Comparison of ENCODE assay signal across 8 mouse cellular contexts in the genomic region with DNA sequence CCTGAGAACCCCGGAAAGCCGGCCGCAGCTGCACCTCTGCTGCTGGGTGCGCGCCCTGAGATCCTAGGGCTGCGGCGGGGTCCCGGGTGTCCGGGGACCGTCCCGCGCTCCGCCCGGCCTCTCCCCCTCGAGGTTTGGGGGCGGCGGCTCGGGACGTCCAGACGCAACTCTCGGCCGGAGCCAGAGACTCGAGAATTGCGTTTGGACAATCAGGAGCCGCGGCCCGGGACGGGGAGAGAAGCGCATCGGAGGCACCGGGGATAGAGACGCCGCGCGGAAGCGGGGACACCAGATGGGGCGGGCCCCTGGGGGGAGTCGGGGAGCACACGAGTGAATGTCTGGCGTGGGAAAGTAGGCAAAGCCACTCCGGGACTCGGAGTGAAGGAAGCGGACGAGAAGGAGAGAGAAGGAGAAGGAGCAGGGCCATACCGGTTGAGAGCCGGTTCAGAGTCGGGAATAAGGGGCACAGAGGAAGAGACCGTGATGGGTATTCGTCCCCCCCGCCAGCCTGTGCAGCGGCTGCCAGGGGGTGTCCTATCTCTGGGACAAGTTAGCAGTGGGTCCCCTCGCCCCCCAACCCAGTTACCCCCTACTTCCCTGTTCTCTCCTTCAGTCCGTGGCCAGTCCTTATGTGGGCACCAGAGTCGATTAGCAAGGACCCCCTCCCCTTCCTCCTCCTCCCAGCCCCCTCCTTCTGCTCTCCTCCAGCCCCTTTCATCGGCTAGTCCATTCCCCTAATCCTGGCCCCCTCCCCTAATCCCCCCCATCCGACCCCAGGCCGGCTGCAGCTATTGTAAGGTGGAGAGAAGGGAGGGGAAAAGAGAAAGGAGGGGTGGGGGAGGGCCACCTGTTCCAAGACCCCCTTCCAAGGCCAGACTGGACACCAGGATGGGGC. TPM values are rescaled to one million over a fixed set of nuclear protein-coding genes. Genes with fewer than 3 reads are reported as not detected.
A peak's percentile ranks its signal among the peaks of the same experiment; 100 is the strongest.
DNase-seq lines count a peak whose midpoint lies in the region; ATAC-seq lines count a peak whose summit lies in the region.

No protein-coding gene starts in this region.

- DNase-seq in kidney, adult 11 months, result no peak
- DNase-seq in forebrain, embryonic 11.5 days (ENCODE audit: low spot score), result peak; percentile 92
- no peak for DNase-seq in urinary bladder, postnatal 36 days (ENCODE audit: low spot score in 2 of 2)
- DNase-seq in gastrocnemius, postnatal 36 days, result no peak

- H3K9ac ChIP-seq in kidney, embryonic 15.5 days, result peak overlapping the region; percentile 91
- H3K9ac ChIP-seq in forebrain, embryonic 11.5 days (ENCODE audit: low read length), result peak overlapping the region; percentile 95
- peak overlapping the region; percentile 94 for H3K9ac ChIP-seq in limb, embryonic 13.5 days
- peak overlapping the region; percentile 91 for H3K9ac ChIP-seq in neural tube, embryonic 15.5 days (replicated peaks)

- peak overlapping the region; percentile 94 for H3K4me2 ChIP-seq in kidney, embryonic 15.5 days
- H3K4me2 ChIP-seq in forebrain, embryonic 11.5 days (ENCODE audit: low read depth, low read length, severe bottlenecking), result peak overlapping the region; percentile 86
- H3K4me2 ChIP-seq in limb, embryonic 13.5 days (replicated peaks), result peak overlapping the region; percentile 97
- H3K4me2 ChIP-seq in neural tube, embryonic 15.5 days, result peak overlapping the region; percentile 98

- WGBS in kidney, embryonic 15.5 days, result under 1% methylated on average over 55 of the region's 57 CpGs
- under 1% methylated on average over 54 of the region's 57 CpGs for WGBS in forebrain, embryonic 11.5 days
- under 1% methylated on average over 53 of the region's 57 CpGs for WGBS in limb, embryonic 13.5 days
- WGBS in neural tube, embryonic 15.5 days, result under 1% methylated on average over 56 of the region's 57 CpGs

- peaks cover 51% of the 10 kb centered on the region for H3K36me3 ChIP-seq in kidney, embryonic 15.5 days
- H3K36me3 ChIP-seq in forebrain, embryonic 11.5 days (ENCODE audit: control insufficient read depth, insufficient read depth, low read length), result peaks cover 31% of the 10 kb centered on the region
- peaks cover 53% of the 10 kb centered on the region for H3K36me3 ChIP-seq in limb, embryonic 13.5 days
- H3K36me3 ChIP-seq in neural tube, embryonic 15.5 days, result peaks cover 26% of the 10 kb centered on the region

- H3K4me1 ChIP-seq in kidney, embryonic 15.5 days, result peaks cover 56% of the 10 kb centered on the region
- H3K4me1 ChIP-seq in forebrain, embryonic 11.5 days (replicated peaks; ENCODE audit: control insufficient read depth, insufficient read depth, low read length), result peaks cover 36% of the 10 kb centered on the region
- peaks cover 56% of the 10 kb centered on the region for H3K4me1 ChIP-seq in limb, embryonic 13.5 days
- peaks cover 69% of the 10 kb centered on the region for H3K4me1 ChIP-seq in neural tube, embryonic 15.5 days

- no peaks in the 10 kb centered on the region; the same call in 1 of the 2 replicates for H3K9me3 ChIP-seq in kidney, embryonic 15.5 days (replicated peaks)
- H3K9me3 ChIP-seq in forebrain, embryonic 11.5 days (ENCODE audit: control insufficient read depth, low read length), result no peaks in the 10 kb centered on the region; the same call in 1 of the 2 replicates
- 0 out of 2 replicates have a peak, but pooled peaks cover 2% of the 10 kb centered on the region for H3K9me3 ChIP-seq in limb, embryonic 13.5 days
- no peaks in the 10 kb centered on the region for H3K9me3 ChIP-seq in neural tube, embryonic 15.5 days (replicated peaks)

- peak overlapping the region; percentile 90 for H3K4me3 ChIP-seq in kidney, embryonic 15.5 days (replicated peaks)
- H3K4me3 ChIP-seq in forebrain, embryonic 11.5 days (ENCODE audit: low read depth, low read length), result peak overlapping the region; percentile 92
- peak overlapping the region; percentile 81 for H3K4me3 ChIP-seq in limb, embryonic 13.5 days
- H3K4me3 ChIP-seq in neural tube, embryonic 15.5 days (replicated peaks), result peak overlapping the region; percentile 80

- H3K27me3 ChIP-seq in kidney, embryonic 15.5 days, result no peaks in the 10 kb centered on the region
- H3K27me3 ChIP-seq in forebrain, embryonic 11.5 days (ENCODE audit: control insufficient read depth, insufficient read depth, low read length), result no peaks in the 10 kb centered on the region
- H3K27me3 ChIP-seq in limb, embryonic 13.5 days, result no peaks in the 10 kb centered on the region
- no peaks in the 10 kb centered on the region for H3K27me3 ChIP-seq in neural tube, embryonic 15.5 days (replicated peaks)

- no peak for ATAC-seq in kidney, embryonic 15.5 days (replicated peaks; ENCODE audit: low FRiP score)
- peak; percentile 3 for ATAC-seq in activated CD4-positive, CD25-positive, alpha-beta regulatory T cell, adult 4 months
- ATAC-seq in forebrain, embryonic 11.5 days (replicated peaks; ENCODE audit: low FRiP score), result peak; percentile 52
- no peak for ATAC-seq in limb, embryonic 13.5 days (ENCODE audit: low FRiP score, low read depth)
- ATAC-seq in neural tube, embryonic 15.5 days (ENCODE audit: low FRiP score), result peak; percentile 12

- intact Hi-C loops in gastrocnemius, postnatal 36 days (cut with DNase I), result no loop called here

- peak overlapping the region; percentile 97 for H3K27ac ChIP-seq in kidney, embryonic 15.5 days
- peak overlapping the region; percentile 99 for H3K27ac ChIP-seq in forebrain, embryonic 11.5 days (ENCODE audit: low read depth, low read length)
- peak overlapping the region; percentile 94 for H3K27ac ChIP-seq in limb, embryonic 13.5 days
- peak overlapping the region; percentile 98 for H3K27ac ChIP-seq in neural tube, embryonic 15.5 days (replicated peaks)

RNA-seq across cellular contexts. Expression of a gene that starts 0.6 kb away (rescaled TPM):
- 20.3 and 21.7 TPM in 2 replicates for polyA plus RNA-seq in kidney, embryonic 15.5 days (2015; fragmentation: Nextera tagmentation; extraction: Ambion mirVana)
- polyA plus RNA-seq in activated CD4-positive, CD25-positive, alpha-beta regulatory T cell, adult 4 months (2017; shearing (Covaris generic)), result 1 to 10 TPM; 2.2 to 3.4 TPM
- polyA plus RNA-seq in forebrain, embryonic 11.5 days (2014; fragmentation: Nextera tagmentation; extraction: Ambion mirVana), result 7.5 and 8.3 TPM in 2 replicates
- 19.1 and 19.8 TPM in 2 replicates for polyA plus RNA-seq in limb, embryonic 13.5 days (2015; fragmentation: Nextera tagmentation; extraction: Ambion mirVana)
- polyA plus RNA-seq in neural tube, embryonic 15.5 days (2015; fragmentation: Nextera tagmentation; extraction: Ambion mirVana), result 21.9 and 24.4 TPM in 2 replicates
- 10 to 100 TPM; 11.7 to 12.4 TPM for total RNA-seq in gastrocnemius, postnatal 36 days (2021)

RNA-seq across cellular contexts. Expression of a gene that starts 2.8 kb away (rescaled TPM):
- polyA plus RNA-seq in kidney, embryonic 15.5 days (2015; fragmentation: Nextera tagmentation; extraction: Ambion mirVana), result 51.7 and 52.5 TPM in 2 replicates
- 10 to 100 TPM; 29.3 to 35.2 TPM for polyA plus RNA-seq in activated CD4-positive, CD25-positive, alpha-beta regulatory T cell, adult 4 months (2017; shearing (Covaris generic))
- 81.7 and 101 TPM in 2 replicates for polyA plus RNA-seq in forebrain, embryonic 11.5 days (2014; fragmentation: Nextera tagmentation; extraction: Ambion mirVana)
- 50.0 and 59.4 TPM in 2 replicates for polyA plus RNA-seq in limb, embryonic 13.5 days (2015; fragmentation: Nextera tagmentation; extraction: Ambion mirVana)
- 68.4 and 71.4 TPM in 2 replicates for polyA plus RNA-seq in neural tube, embryonic 15.5 days (2015; fragmentation: Nextera tagmentation; extraction: Ambion mirVana)
- 10 to 100 TPM; 55.5 to 64.2 TPM for total RNA-seq in gastrocnemius, postnatal 36 days (2021)

RNA-seq across cellular contexts. Expression of a gene that starts 6.4 kb away (rescaled TPM):
- polyA plus RNA-seq in kidney, embryonic 15.5 days (2015; fragmentation: Nextera tagmentation; extraction: Ambion mirVana), result 197 and 211 TPM in 2 replicates
- polyA plus RNA-seq in activated CD4-positive, CD25-positive, alpha-beta regulatory T cell, adult 4 months (2017; shearing (Covaris generic)), result 10 to 100 TPM; 34.6 to 49.4 TPM
- 99.6 and 104 TPM in 2 replicates for polyA plus RNA-seq in forebrain, embryonic 11.5 days (2014; fragmentation: Nextera tagmentation; extraction: Ambion mirVana)
- 237 and 244 TPM in 2 replicates for polyA plus RNA-seq in limb, embryonic 13.5 days (2015; fragmentation: Nextera tagmentation; extraction: Ambion mirVana)
- 167 and 170 TPM in 2 replicates for polyA plus RNA-seq in neural tube, embryonic 15.5 days (2015; fragmentation: Nextera tagmentation; extraction: Ambion mirVana)
- 10 to 100 TPM; 40.8 to 45.2 TPM for total RNA-seq in gastrocnemius, postnatal 36 days (2021)

RNA-seq across cellular contexts. Expression of a gene that starts 6.5 kb away (rescaled TPM):
- polyA plus RNA-seq in kidney, embryonic 15.5 days (2015; fragmentation: Nextera tagmentation; extraction: Ambion mirVana), result 50.5 and 53.0 TPM in 2 replicates
- polyA plus RNA-seq in activated CD4-positive, CD25-positive, alpha-beta regulatory T cell, adult 4 months (2017; shearing (Covaris generic)), result 1 to 10 TPM; 7.2 to 9.0 TPM
- polyA plus RNA-seq in forebrain, embryonic 11.5 days (2014; fragmentation: Nextera tagmentation; extraction: Ambion mirVana), result 32.8 and 40.3 TPM in 2 replicates
- polyA plus RNA-seq in limb, embryonic 13.5 days (2015; fragmentation: Nextera tagmentation; extraction: Ambion mirVana), result 56.1 and 59.1 TPM in 2 replicates
- 54.4 and 57.7 TPM in 2 replicates for polyA plus RNA-seq in neural tube, embryonic 15.5 days (2015; fragmentation: Nextera tagmentation; extraction: Ambion mirVana)
- total RNA-seq in gastrocnemius, postnatal 36 days (2021), result 10 to 100 TPM; 34.5 to 35.3 TPM

RNA-seq across cellular contexts. Expression of a gene that starts 14.1 kb away (rescaled TPM):
- 2.2 and 6.6 TPM in 2 replicates for polyA plus RNA-seq in kidney, embryonic 15.5 days (2015; fragmentation: Nextera tagmentation; extraction: Ambion mirVana)
- polyA plus RNA-seq in activated CD4-positive, CD25-positive, alpha-beta regulatory T cell, adult 4 months (2017; shearing (Covaris generic)), result under 1 TPM; 0.07 to 0.20 TPM
- polyA plus RNA-seq in forebrain, embryonic 11.5 days (2014; fragmentation: Nextera tagmentation; extraction: Ambion mirVana), result 1.3 and 1.7 TPM in 2 replicates
- polyA plus RNA-seq in limb, embryonic 13.5 days (2015; fragmentation: Nextera tagmentation; extraction: Ambion mirVana), result 46.3 and 56.6 TPM in 2 replicates
- 8.3 and 9.4 TPM in 2 replicates for polyA plus RNA-seq in neural tube, embryonic 15.5 days (2015; fragmentation: Nextera tagmentation; extraction: Ambion mirVana)
- 1 to 10 TPM; 9.3 to 9.6 TPM for total RNA-seq in gastrocnemius, postnatal 36 days (2021)

Comparison
In these comparisons a context has a peak if more than half of its experiments do, and no peak if none do; other contexts are left out.
1. ATAC-seq: peak in activated CD4-positive, CD25-positive, alpha-beta regulatory T cell, adult 4 months (single experiment), forebrain, embryonic 11.5 days (single experiment) and neural tube, embryonic 15.5 days (single experiment); none in kidney, embryonic 15.5 days (single experiment) and limb, embryonic 13.5 days (single experiment).
2. Peak in every context shown above with its lines, with median percentiles within 50 percentile points of each other: H3K27ac ChIP-seq, H3K4me2 ChIP-seq, H3K4me3 ChIP-seq and H3K9ac ChIP-seq.